Mouse (Mus musculus) forebrain, embryonic 13.5 days (tissue): ENCODE results near the gene Lrp5. TPM values are rescaled to one million over a fixed set of nuclear protein-coding genes. Genes with fewer than 3 reads are reported as not detected.
"Not testable (repeated sequence)": the region's sequence is repeated elsewhere in the genome, so short reads cannot be mapped to it uniquely, and the experiment has no call there.

Source experiments
- ATAC-seq: fragments of 200-750 bp; cut with Nextera tagmentation; 2 replicates; pipeline ENCODE4 v1.8.0; 2017
- H3K27ac ChIP-seq: fragments of 300-500 bp; sonication (generic); 2 replicates; pipeline ENCODE4 v1.5.1; 2015; ENCODE audit warnings: inconsistent platforms, mild to moderate bottlenecking, moderate library complexity
- H3K27me3 ChIP-seq: fragments of 300-500 bp; sonication (generic); 2 replicates; pipeline ENCODE4 v1.6.1; 2015; ENCODE audit warnings: mild to moderate bottlenecking, inconsistent platforms
- H3K36me3 ChIP-seq: fragments of 300-500 bp; sonication (generic); 2 replicates; pipeline ENCODE4 v1.6.1; 2015; ENCODE audit warnings: mild to moderate bottlenecking, inconsistent platforms; ENCODE audit not compliant: poor library complexity, severe bottlenecking
- H3K4me1 ChIP-seq: fragments of 300-500 bp; sonication (generic); 2 replicates; pipeline ENCODE4 v1.6.1; 2015; ENCODE audit warnings: inconsistent platforms
- H3K4me2 ChIP-seq: fragments of 300-500 bp; sonication (generic); 2 replicates; pipeline ENCODE4 v1.6.1; 2015; ENCODE audit warnings: inconsistent platforms, mild to moderate bottlenecking, moderate library complexity
- H3K4me3 ChIP-seq: fragments of 300-500 bp; sonication (generic); 2 replicates; pipeline ENCODE4 v1.5.1; 2015; ENCODE audit warnings: mild to moderate bottlenecking, inconsistent platforms
- H3K9ac ChIP-seq: fragments of 300-500 bp; sonication (generic); 2 replicates; pipeline ENCODE4 v1.6.1; 2015; ENCODE audit warnings: mild to moderate bottlenecking, inconsistent platforms
- H3K9me3 ChIP-seq: fragments of 300-500 bp; sonication (generic); replicated peaks from 2 replicates; pipeline ENCODE4 v1.6.1; 2016; ENCODE audit warnings: inconsistent platforms
- WGBS: fragments of 180-500 bp; shearing (Covaris S2); methylation state at CpG from one replicate; pipeline ENCODE4 v1.1.7; 2015; 5-methylcytosine and 5-hydroxymethylcytosine counted together
- polyA plus RNA-seq: library from polyadenylated mRNA; unstranded; fragments of >200 nt; fragmentation: Nextera tagmentation; extraction: Ambion mirVana; gene quantifications from 2 replicates; pipeline ENCODE4 v1.2.1, GENCODE M21; 2015

Gene Lrp5
- polyA plus RNA-seq, 1 experiment from 2014 or later = 2.0 TPM

GRCm38 (mm10) chr19:3668551-3668950 is 17.8 kb downstream of the Lrp5 start:
- Histone ChIP-seq H3K9ac (no peak overlapping the region), H3K4me1 (peaks cover 19% of the 10 kb centered on the region), H3K4me3 (no peak overlapping the region), H3K27me3 (no peaks in the 10 kb centered on the region), H3K27ac (no peak overlapping the region), H3K4me2 (no peak overlapping the region), H3K9me3 (peaks cover 6% of the 10 kb centered on the region; the same call in 1 of the 2 replicates), H3K36me3 (peaks cover 13% of the 10 kb centered on the region)
- WGBS = 83% methylated on average over 10 of the region's 10 CpGs
- no peak for ATAC-seq

DNA sequence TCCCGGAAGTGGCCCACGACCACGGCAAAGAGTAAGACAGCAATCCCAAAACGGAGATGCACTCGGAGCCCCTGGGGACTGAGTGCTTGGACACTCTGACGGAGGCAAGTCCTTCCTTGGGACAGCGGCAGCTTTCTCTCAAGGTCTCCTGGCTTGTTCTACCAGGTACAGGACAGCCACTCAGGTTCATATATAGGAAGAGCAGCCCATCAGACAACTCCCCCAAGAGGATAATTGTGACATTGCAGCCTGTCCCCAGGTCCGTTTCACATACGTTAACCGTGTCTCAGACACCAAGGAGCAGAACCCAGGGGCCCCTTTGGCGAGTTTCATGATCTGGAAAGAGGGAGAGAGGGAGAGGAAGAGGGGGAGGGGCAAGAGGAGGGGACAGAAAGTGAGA is 18.4 kb downstream of the Lrp5 start:
- ATAC-seq = no peak
- no peak overlapping the region for H3K4me3 ChIP-seq
- H3K4me1 ChIP-seq = peaks cover 19% of the 10 kb centered on the region
- peaks cover 8% of the 10 kb centered on the region for H3K36me3 ChIP-seq
- H3K9me3 ChIP-seq = peaks cover under 1% of the 10 kb centered on the region; the same call in 1 of the 2 replicates
- H3K9ac ChIP-seq = no peak overlapping the region
- 83% methylated on average over 11 of the region's 11 CpGs for WGBS
- no peak overlapping the region for H3K4me2 ChIP-seq
- no peak overlapping the region for H3K27ac ChIP-seq
- H3K27me3 ChIP-seq = no peaks in the 10 kb centered on the region

- H3K4me3 ChIP-seq = no peak overlapping the region
- peaks cover 19% of the 10 kb centered on the region for H3K4me1 ChIP-seq
- H3K4me2 ChIP-seq = no peak overlapping the region
- WGBS = 87% methylated on average over 6 of the region's 6 CpGs
- no peak overlapping the region for H3K27ac ChIP-seq
- no peaks in the 10 kb centered on the region for H3K9me3 ChIP-seq
- no peaks in the 10 kb centered on the region for H3K27me3 ChIP-seq
- H3K9ac ChIP-seq = no peak overlapping the region
- ATAC-seq = no peak
- H3K36me3 ChIP-seq = peaks cover 4% of the 10 kb centered on the region
These were observed 19.0 kb downstream of the Lrp5 start for GRCm38 (mm10) chr19:3667155-3667895.

DNA sequence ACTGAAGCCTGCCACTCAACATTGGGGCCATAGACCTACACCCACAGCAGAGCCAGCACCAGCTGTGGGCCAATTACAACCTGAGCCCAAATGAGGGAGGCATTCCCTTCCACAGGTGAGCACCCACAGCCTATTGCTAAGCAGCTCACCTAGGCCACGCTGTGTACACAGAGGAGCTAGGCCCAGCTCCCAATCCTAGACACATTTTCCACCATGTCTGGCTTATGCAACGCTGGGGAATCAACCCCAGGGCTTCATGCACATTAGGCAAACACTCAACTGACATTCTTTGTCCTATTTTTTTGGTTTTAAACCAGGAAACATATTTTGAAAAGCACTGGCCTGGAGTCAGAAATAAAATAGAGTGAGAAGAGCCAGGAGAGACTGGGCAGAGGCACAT is 19.7 kb downstream of the Lrp5 start:
- no peaks in the 10 kb centered on the region for H3K27me3 ChIP-seq
- no peak overlapping the region for H3K9ac ChIP-seq
- H3K27ac ChIP-seq = no peak overlapping the region
- no peaks in the 10 kb centered on the region for H3K9me3 ChIP-seq
- ATAC-seq = no peak
- H3K4me3 ChIP-seq = no peak overlapping the region
- peaks cover 19% of the 10 kb centered on the region for H3K4me1 ChIP-seq
- WGBS = 94% methylated on average over 2 of the region's 2 CpGs
- no peak overlapping the region for H3K4me2 ChIP-seq
- H3K36me3 ChIP-seq = peaks cover 1% of the 10 kb centered on the region; the same call in 1 of the 2 replicates

DNA sequence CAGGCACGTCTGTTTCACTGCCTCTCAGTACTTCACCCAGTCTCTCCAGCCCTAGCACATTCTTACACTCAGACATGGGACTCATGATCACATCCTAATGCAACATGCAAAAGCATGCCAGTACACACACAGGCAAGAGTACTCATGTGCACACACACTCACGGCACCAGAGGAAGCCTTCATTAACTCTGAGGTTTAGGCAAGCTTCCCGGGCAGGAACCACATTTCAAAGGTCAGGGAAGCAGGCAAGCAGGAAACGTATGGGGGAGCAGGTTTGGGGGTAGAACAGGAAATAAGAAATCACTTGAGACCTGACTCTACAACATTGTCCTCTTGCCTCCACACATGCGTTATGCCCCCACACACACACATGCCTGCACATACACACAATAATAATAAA is 20.9 kb downstream of the Lrp5 start:
- Histone ChIP-seq H3K4me1 (peaks cover 19% of the 10 kb centered on the region), H3K27me3 (no peaks in the 10 kb centered on the region), H3K4me3 (no peak overlapping the region), H3K9ac (no peak overlapping the region), H3K9me3 (no peaks in the 10 kb centered on the region), H3K36me3 (no peaks in the 10 kb centered on the region), H3K4me2 (no peak overlapping the region), H3K27ac (no peak overlapping the region)
- ATAC-seq = no peak
- 75% methylated on average over 5 of the region's 5 CpGs for WGBS

DNA sequence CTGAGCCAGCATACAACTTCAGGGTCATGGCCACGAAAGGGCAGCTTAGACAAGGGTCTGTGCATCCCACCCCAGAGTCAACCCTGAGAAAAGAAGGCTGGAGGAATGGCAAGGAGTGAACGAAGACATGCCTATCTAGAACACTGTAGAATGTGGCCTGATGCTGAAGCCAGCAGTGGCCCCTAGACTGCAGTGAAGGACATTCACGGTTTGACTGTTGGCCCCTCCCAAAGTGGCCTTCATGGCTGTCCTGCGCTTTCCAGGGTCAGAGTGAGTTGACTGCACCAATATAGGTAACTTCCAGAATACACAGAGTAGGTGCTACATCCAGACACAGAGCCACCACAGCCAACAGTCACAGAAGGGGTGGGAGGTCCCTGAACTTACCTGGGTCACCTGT is 28.4 kb downstream of the Lrp5 start:
- Histone ChIP-seq H3K27me3 (no peaks in the 10 kb centered on the region), H3K4me3 (no peak overlapping the region), H3K9me3 (0 out of 2 replicates have a peak, but pooled peaks cover 5% of the 10 kb centered on the region), H3K36me3 (peaks cover 19% of the 10 kb centered on the region), H3K4me1 (no peaks in the 10 kb centered on the region), H3K27ac (no peak overlapping the region), H3K9ac (no peak overlapping the region), H3K4me2 (no peak overlapping the region)
- 100% methylated on average over 4 of the region's 4 CpGs for WGBS
- no peak for ATAC-seq

GRCm38 (mm10) chr19:3657065-3657464 is 29.3 kb downstream of the Lrp5 start:
- 97% methylated on average over 4 of the region's 4 CpGs for WGBS
- ATAC-seq, H3K4me1 ChIP-seq: not testable (repeated sequence)

DNA sequence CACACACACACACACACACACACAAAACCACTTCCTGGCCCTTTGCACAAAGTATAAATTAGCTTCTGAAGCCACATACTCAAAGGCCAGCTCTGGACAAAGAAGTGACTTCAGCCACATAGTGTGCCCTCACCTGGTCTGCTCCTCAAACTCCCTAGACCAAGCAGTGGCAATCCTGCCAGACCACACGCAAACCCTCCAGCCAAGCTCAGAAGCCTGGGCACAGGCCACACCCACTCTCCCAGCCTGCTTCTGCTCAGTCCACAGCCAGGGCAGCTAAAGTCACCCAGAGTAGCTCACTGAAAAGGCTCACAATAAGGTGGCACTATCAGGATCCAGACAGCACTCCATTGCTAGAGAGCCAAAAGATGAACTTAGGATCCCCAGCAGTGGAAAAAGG is 30.2 kb downstream of the Lrp5 start:
- Histone ChIP-seq H3K9ac (no peak overlapping the region), H3K4me3 (no peak overlapping the region), H3K4me2 (no peak overlapping the region), H3K4me1 (no peaks in the 10 kb centered on the region), H3K36me3 (peaks cover 29% of the 10 kb centered on the region), H3K9me3 (0 out of 2 replicates have a peak, but pooled peaks cover 5% of the 10 kb centered on the region), H3K27ac (no peak overlapping the region), H3K27me3 (no peaks in the 10 kb centered on the region)
- no peak for ATAC-seq
- 69% methylated on average over 1 of the region's 1 CpGs for WGBS

More at GRCm38 (mm10) chr19:3657065-3657464, 29.3 kb downstream of the Lrp5 start:
- H3K9me3 ChIP-seq, H3K4me2 ChIP-seq, H3K27ac ChIP-seq, H3K4me3 ChIP-seq, H3K27me3 ChIP-seq, H3K9ac ChIP-seq: not testable (repeated sequence)
- peaks cover 20% of the 10 kb centered on the region for H3K36me3 ChIP-seq

DNA sequence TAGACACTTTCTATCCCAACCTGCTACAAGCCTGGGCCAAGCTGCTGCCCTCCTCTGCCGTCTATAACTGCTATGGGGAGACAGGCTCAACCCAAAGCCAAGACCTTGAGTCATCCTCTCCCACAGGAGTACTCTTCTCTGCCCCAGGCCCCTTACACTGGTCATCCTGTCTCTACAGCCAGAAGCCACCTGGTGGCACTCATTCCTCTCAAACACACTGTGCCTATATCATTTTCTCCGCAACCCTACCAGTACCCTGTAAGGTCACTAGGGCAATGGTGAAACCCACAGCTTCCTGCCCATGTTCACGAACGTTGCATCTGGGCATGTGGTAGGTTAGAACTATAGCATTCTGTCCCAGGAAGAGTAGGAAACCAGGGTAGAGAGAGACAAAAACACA is 31.4 kb downstream of the Lrp5 start:
- Histone ChIP-seq H3K4me1 (no peaks in the 10 kb centered on the region), H3K9me3 (0 out of 2 replicates have a peak, but pooled peaks cover 5% of the 10 kb centered on the region), H3K4me3 (no peak overlapping the region), H3K9ac (no peak overlapping the region), H3K27me3 (no peaks in the 10 kb centered on the region), H3K27ac (no peak overlapping the region), H3K36me3 (peaks cover 40% of the 10 kb centered on the region), H3K4me2 (no peak overlapping the region)
- no peak for ATAC-seq
- WGBS = 90% methylated on average over 4 of the region's 4 CpGs

DNA sequence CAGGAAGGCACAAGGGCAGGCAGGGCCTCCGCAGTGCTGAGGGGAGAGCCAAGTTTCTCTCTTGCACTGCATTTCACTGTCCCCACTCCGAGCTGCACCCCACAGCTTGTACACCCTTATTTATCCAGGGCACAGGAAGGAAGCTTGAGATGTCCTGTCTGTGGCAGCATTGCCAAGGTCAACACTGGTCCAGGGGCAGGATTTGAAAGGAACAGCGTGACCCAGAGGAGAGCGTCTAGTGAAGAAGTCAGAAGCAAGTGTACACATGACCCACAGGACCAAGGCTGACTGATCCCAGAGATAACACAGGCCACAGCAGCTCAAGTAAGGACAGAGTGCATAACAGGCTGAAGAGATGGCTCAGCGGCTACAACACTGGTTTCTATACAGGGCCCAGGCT is 32.3 kb downstream of the Lrp5 start:
- H3K4me3 ChIP-seq = no peak overlapping the region
- no peak overlapping the region for H3K9ac ChIP-seq
- no peaks in the 10 kb centered on the region for H3K4me1 ChIP-seq
- no peak overlapping the region for H3K4me2 ChIP-seq
- no peak overlapping the region for H3K27ac ChIP-seq
- no peak for ATAC-seq
- 90% methylated on average over 5 of the region's 5 CpGs for WGBS
- peaks cover 42% of the 10 kb centered on the region for H3K36me3 ChIP-seq
- H3K9me3 ChIP-seq = 0 out of 2 replicates have a peak, but pooled peaks cover 5% of the 10 kb centered on the region
- H3K27me3 ChIP-seq = no peaks in the 10 kb centered on the region

DNA sequence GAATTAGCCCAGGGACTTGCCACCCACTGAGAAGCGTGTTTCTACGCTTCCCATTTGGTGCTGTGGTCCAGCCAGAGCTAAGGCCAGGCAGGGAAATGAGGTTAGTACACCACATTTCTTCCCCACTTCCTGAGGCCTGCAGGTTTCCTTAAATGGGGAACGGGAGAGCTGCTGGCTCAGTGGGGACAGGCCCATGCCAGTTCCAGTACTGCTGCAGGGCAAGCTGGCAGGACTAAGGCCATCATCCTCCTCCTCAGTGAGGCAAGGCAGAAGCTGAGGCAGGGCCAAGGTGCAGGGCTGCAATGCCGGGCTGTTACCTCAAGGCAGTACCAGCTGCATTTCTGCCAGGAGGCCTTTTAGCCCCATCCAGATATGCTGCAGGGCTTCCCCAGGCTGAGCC is 32.9 kb downstream of the Lrp5 start:
- Histone ChIP-seq H3K4me2 (no peak overlapping the region), H3K27ac (no peak overlapping the region), H3K9me3 (0 out of 2 replicates have a peak, but pooled peaks cover 5% of the 10 kb centered on the region), H3K4me3 (no peak overlapping the region), H3K36me3 (peaks cover 36% of the 10 kb centered on the region), H3K27me3 (no peaks in the 10 kb centered on the region), H3K9ac (no peak overlapping the region), H3K4me1 (no peaks in the 10 kb centered on the region)
- no peak for ATAC-seq
- WGBS = 86% methylated on average over 4 of the region's 4 CpGs

- Histone ChIP-seq H3K9ac (no peak overlapping the region), H3K36me3 (peaks cover 35% of the 10 kb centered on the region), H3K4me2 (no peak overlapping the region), H3K27me3 (no peaks in the 10 kb centered on the region), H3K4me1 (no peaks in the 10 kb centered on the region), H3K9me3 (no peaks in the 10 kb centered on the region), H3K27ac (no peak overlapping the region), H3K4me3 (no peak overlapping the region)
- 97% methylated on average over 13 of the region's 13 CpGs for WGBS
- no peak for ATAC-seq
These were observed 34.4 kb downstream of the Lrp5 start for GRCm38 (mm10) chr19:3651989-3652388.

GRCm38 (mm10) chr19:3651220-3651619 is 35.1 kb downstream of the Lrp5 start:
- no peak overlapping the region for H3K4me2 ChIP-seq

More at GRCm38 (mm10) chr19:3651220-3651619, 35.1 kb downstream of the Lrp5 start:
- H3K4me3 ChIP-seq = no peak overlapping the region
- H3K27ac ChIP-seq = no peak overlapping the region
- no peaks in the 10 kb centered on the region for H3K9me3 ChIP-seq
- H3K36me3 ChIP-seq = peaks cover 37% of the 10 kb centered on the region
- no peak for ATAC-seq
- H3K9ac ChIP-seq = no peak overlapping the region
- H3K27me3 ChIP-seq = no peaks in the 10 kb centered on the region
- no peaks in the 10 kb centered on the region for H3K4me1 ChIP-seq
- WGBS = 97% methylated on average over 3 of the region's 3 CpGs
